Mouse (Mus musculus) kidney, adult 2 months (tissue): ENCODE measurements at regions not wholly inside any gene's neighbourhood (a gene's known extent, or its start where the extent isn't known, plus 50 kb on each side); places are given as distances from the start of the nearest gene placed in this dataset.

Source experiments
- CTCF ChIP-seq: fragments of 200-500 bp; conservative IDR thresholded peaks from 2 replicates; pipeline ENCODE4 v1.5.1; 2011; ENCODE audit warnings: low read depth, mild to moderate bottlenecking, control low read depth, low read length, moderate library complexity, mixed read lengths; ENCODE audit not compliant: insufficient read depth, insufficient read length
- POLR2A ChIP-seq: fragments of 200-500 bp; IDR thresholded peaks from one replicate; pipeline ENCODE4 v1.6.1; 2011; ENCODE audit warnings: low read depth, low read length, control low read depth

- TF ChIP-seq POLR2A (no peak), CTCF (no peak)
Observed at GRCm38 (mm10) chr13:6250106-6250505, 297.8 kb upstream of the Pitrm1 start.
